Mouse (Mus musculus) adipocyte (in vitro differentiated cells): Measurements from ENCODE around the gene Klhdc10.
A peak's percentile ranks its signal among the peaks of the same experiment; 100 is the strongest.

Experiments used
- DNase-seq: peaks from one replicate; pipeline ENCODE4 v3.0.0-alpha.2; 2016; ENCODE audit warnings: low spot score

Klhdc10 gene

GRCm38 (mm10) chr6:30468684-30469083, 67.0 kb downstream of the Klhdc10 start:
- peak; percentile 56 for DNase-seq

- DNase-seq, result no peak
Observed at GRCm38 (mm10) chr6:30469370-30469769, 67.7 kb downstream of the Klhdc10 start.

DNA sequence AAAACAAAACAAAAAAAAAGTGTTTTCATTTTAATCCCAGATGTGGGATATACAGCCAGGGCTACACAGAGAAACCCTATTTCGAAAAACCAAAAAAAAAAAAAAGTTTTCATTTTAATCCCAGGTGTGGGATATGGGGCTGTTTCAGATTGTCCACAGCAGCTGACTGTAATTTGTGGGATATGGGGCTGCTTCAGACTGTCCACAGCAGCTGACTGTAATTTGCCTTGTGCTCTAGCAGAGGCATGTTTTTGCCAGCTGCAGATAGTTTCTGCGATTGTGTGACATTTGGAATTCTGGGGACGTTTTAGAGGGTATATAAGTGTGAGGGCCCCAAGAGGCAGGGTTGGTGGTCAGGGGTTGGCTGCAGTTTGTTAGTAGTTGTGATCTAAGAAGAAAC, 70.0 kb downstream of the Klhdc10 start:
- no peak for DNase-seq

DNA sequence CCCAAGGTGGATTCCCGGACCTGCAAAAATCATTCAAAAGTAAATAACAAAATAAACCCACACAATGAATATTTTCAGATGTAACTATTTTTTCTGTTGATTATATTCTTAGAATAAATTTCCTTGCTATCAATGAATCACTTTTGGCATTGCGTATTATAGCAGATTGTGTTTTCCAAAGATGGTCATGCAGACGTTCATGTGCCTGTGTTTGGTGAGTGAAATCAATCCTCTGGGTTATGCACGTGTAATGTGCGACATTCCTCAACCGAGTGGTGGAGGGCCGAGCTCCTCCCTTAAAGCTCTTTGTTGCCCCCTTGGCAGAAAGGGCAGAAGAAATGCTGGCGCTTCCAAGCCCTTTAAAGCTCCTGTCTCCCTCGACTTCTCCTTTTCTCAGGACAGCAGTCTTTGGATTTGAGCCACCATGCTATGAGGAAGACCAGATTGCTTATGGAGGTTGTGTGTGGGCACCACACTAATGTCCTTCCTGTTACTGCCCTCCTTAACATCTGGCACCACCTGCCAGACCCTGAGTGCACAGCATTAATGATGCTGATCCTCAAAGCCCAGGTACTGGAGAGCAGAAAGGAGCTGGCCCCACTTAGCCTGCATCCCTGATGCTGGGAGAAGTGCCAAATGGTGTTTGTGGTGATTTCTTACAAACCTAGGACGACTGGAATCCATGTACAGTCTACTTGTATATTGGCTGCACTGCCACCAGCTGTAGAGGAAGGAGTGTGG, 74.5 kb downstream of the Klhdc10 start:
- DNase-seq, result no peak

- no peak for DNase-seq
Observed at GRCm38 (mm10) chr6:30477210-30477714, 75.6 kb downstream of the Klhdc10 start.

DNA sequence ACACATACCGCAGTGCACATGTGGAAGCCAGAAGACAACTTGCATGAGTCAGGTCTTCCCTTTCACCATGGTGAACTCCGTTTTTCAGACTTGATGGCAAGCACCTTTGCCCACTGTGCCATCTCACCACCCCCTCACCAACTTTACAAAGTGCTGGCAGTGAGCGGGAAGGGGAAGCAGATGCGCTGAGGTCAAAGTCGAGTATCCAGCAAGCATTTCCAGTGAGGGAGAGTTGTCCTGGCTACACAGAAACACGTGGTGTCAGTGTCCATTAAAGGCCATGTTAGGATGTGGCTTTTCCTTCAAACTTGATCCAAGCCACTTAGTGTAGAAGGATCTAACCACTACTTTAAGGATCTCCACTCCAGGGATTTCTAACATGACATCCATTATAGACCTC, 76.1 kb downstream of the Klhdc10 start:
- no peak for DNase-seq

GRCm38 (mm10) chr6:30479418-30479817, 77.8 kb downstream of the Klhdc10 start:
- DNase-seq, result no peak

DNA sequence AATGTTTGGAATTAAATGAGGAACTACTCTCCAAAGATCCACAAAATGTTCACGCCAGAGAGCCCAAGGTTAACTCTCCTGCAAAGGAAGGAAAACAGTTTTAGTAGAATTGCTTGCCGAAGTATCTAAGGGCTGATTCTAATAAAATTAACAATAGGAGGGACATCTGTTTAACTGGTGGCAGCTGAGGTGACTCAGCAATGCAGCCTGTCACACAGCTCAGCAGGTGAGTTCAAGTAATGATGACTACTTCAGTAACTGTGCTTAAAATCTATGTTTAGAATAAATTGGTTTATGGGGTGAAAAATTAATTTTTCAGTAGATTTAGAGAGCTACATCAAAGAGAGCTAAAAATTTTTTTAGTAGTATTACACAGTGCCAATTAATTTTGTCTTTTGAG, 81.2 kb downstream of the Klhdc10 start:
- DNase-seq, result no peak

- no peak for DNase-seq
Observed at GRCm38 (mm10) chr6:30486504-30486903, 84.8 kb downstream of the Klhdc10 start.

- no peak for DNase-seq
Observed at GRCm38 (mm10) chr6:30499049-30499448, 97.4 kb downstream of the Klhdc10 start.
